Mouse (Mus musculus) lung, embryonic 14.5 days (tissue): ENCODE results near the gene Apba3. TPM values are rescaled to one million over a fixed set of nuclear protein-coding genes. Genes with fewer than 3 reads are reported as not detected.
A peak's percentile ranks its signal among the peaks of the same experiment; 100 is the strongest.

Source experiments
- ATAC-seq: fragments of 200-750 bp; cut with Nextera tagmentation; 2 replicates; pipeline ENCODE4 v1.8.0; 2017; ENCODE audit warnings: mild to moderate bottlenecking, moderate TSS enrichment, moderate library complexity; ENCODE audit not compliant: insufficient read depth
- DNase-seq: peaks from one replicate; pipeline ENCODE4 v3.0.0-alpha.2; 2015
- H3K27ac ChIP-seq: fragments of 300-500 bp; sonication (generic); 2 replicates; pipeline ENCODE4 v1.5.1; 2014; ENCODE audit warnings: low read depth, mild to moderate bottlenecking, moderate library complexity
- H3K27me3 ChIP-seq: fragments of 300-500 bp; sonication (generic); 2 replicates; pipeline ENCODE4 v1.6.1; 2014; ENCODE audit warnings: low read length, control low read depth; ENCODE audit not compliant: insufficient read depth
- H3K36me3 ChIP-seq: fragments of 300-500 bp; sonication (generic); 2 replicates; pipeline ENCODE4 v1.6.1; 2014; ENCODE audit warnings: control low read depth; ENCODE audit not compliant: insufficient read depth
- H3K4me1 ChIP-seq: fragments of 300-500 bp; sonication (generic); 2 replicates; pipeline ENCODE4 v1.6.1; 2014; ENCODE audit warnings: antibody characterized with exemption, control low read depth; ENCODE audit not compliant: insufficient read depth
- H3K4me2 ChIP-seq: fragments of 300-500 bp; sonication (generic); 2 replicates; pipeline ENCODE4 v1.6.1; 2014; ENCODE audit warnings: mild to moderate bottlenecking
- H3K4me3 ChIP-seq: fragments of 300-500 bp; sonication (generic); 2 replicates; pipeline ENCODE4 v1.5.1; 2014; ENCODE audit warnings: low read depth, low read length
- H3K9ac ChIP-seq: fragments of 300-500 bp; sonication (generic); 2 replicates; pipeline ENCODE4 v1.6.1; 2014
- H3K9me3 ChIP-seq: fragments of 300-500 bp; sonication (generic); 2 replicates; pipeline ENCODE4 v1.6.1; 2016; ENCODE audit warnings: low read depth, low read length, control low read depth
- CTCF ChIP-seq: IDR thresholded peaks from 2 replicates; pipeline ENCODE4 v1.5.1; 2016; ENCODE audit warnings: antibody characterized with exemption, low read depth
- WGBS: fragments of 180-500 bp; shearing (Covaris S2); extraction: QIAGEN DNeasy Blood & Tissue Kit; methylation state at CpG from one replicate; pipeline ENCODE4 v1.1.7; 2014; 5-methylcytosine and 5-hydroxymethylcytosine counted together
- polyA plus RNA-seq: library from polyadenylated mRNA; unstranded; fragments of >200 nt; fragmentation: Nextera tagmentation; extraction: Ambion mirVana; gene quantifications from 2 replicates; pipeline ENCODE4 v1.2.1, GENCODE M21; 2014

The Apba3 gene
- polyA plus RNA-seq, 1 experiment from 2014 or later, result 50.4 TPM

DNA sequence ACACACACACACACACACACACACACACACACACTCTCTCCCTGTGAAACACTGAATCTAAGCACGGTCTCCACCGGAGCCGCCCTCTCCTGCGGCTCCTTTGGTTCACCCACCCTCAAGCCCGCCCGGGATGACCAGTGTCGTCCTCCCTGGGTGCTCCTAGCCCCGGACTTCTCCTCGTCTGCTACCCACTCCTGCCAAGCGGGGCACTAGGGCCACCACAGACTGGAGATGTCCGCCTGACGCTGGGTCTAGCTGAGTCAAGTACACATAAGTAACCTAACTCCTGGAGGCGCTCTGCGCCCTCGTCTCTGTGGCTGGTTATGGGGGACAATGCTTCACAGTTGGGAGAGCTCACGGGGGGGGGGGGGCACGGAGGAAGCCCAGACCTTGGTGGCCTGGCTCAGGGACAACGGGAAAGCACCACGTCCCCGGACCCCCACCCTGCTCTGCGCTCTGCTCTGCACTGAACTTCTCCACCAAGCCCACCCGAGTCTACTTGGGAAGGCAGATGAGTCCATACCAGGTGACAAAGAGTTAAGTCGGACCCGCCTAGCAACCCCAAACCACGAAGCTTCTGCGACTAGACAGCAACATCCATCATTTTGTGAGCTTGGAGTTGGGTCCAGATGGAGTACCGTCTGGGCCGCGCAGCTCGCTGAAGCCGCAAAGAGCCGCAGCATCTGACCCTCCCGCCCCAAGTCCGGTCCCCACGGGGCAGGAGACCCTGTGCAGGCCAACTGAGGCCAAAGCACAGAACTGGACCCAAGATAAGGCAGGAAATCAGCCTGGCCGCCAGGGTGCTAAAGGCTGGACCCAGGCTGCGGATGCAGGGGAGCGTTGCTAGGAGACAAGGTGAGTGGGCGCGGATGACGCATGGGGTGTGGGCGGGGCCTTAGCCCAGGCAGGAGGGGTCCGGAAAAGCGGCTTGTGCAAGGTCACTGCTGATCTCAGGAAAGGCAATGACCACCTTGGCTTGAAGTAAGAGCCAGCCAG lies 14.0 kb upstream of the Apba3 start, which contains the start of gene Matk:
Gene Matk (plus strand): TSS at position 512 of the 996 bp plus-strand sequence.
- Histone ChIP-seq H3K9ac (peak within 1 kb of the TSS; percentile 6; the same call in 1 of the 2 replicates), H3K4me2 (peak within 1 kb of the TSS; percentile 15; the same call in 1 of the 2 replicates), H3K36me3 (no peaks in the 10 kb centered on the region), H3K4me1 (no peaks in the 10 kb centered on the region), H3K4me3 (no peak within 1 kb of the TSS), H3K27me3 (peaks cover 56% of the 10 kb centered on the region), H3K9me3 (no peaks in the 10 kb centered on the region), H3K27ac (no peak within 1 kb of the TSS)
- ATAC-seq, result no peak
- TF ChIP-seq CTCF, result peak; percentile 22; the same call in 1 of the 2 replicates
- DNase-seq, result peak; percentile 59
- 7% methylated on average over 44 of the region's 44 CpGs for WGBS

DNA sequence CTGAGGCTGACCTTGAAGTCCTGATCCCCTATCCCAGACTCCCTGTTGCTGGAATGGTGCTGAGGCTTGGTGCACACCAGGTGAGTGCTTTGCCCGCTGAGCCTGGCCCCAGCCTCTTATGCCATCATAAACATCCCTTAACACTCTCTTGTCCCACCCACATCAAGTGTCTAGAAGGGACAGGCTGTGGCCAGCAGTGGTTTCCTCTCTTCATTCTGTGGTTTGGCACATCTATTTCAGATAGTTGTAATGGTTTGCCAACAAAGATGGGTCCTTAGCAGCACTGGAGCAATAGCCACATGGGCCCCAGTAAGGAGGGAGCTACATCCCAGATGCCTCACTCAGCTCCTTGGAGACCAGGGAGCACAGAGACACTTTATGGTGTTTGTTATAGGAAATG lies 11.9 kb upstream of the Apba3 start:
- DNase-seq, result no peak
- Histone ChIP-seq H3K9me3 (no peaks in the 10 kb centered on the region), H3K4me2 (no peak overlapping the region), H3K36me3 (no peaks in the 10 kb centered on the region), H3K4me1 (peaks cover 3% of the 10 kb centered on the region; the same call in 1 of the 2 replicates), H3K27ac (no peak overlapping the region), H3K27me3 (peaks cover 78% of the 10 kb centered on the region), H3K4me3 (no peak overlapping the region), H3K9ac (no peak overlapping the region)
- ATAC-seq, result no peak
- WGBS, result 47% methylated on average over 1 of the region's 1 CpGs
- no peak for TF ChIP-seq CTCF

DNA sequence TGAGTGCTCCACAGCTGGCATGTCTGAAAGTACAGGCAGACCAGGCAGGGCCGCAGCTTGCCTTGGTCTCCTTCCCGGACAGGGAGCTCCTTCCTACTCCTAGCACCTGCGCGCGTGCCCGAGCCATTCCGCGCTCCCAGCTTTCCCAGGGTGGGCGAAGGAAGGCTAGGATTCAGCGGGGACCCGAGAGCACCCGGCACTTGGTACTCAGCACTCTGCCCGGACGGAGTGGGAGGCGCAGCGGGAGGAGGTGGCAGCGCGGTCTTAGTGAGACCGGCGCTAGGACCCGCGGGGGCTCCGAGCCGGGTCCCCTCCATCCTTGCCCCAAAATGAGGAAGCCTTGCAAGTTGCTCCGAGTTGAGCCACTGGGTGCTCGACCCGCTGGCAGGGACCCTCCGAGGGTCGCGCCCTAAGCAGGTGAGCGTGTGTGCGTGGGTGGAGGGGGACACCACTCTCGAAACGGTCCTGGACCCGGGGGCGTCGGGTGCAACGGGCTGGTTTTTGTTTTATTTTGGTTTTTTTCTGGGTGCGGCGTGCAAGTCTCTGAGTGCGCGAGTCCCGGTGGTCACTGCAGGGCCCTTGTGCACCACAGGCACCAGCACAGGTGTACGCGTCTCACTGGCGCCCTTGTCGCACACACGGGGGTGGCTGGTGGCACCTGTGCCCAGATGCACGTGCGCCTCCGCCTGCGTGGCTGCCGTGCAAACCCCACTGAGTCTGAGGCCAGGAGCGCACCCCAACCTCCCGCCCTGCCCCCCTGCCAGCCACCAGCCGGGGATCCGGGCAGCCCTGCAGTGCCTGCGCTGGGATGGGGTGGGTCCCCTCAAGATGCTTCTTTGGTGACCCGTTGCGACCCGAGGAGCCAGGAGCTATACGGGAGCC lies 9.4 kb upstream of the Apba3 start:
- TF ChIP-seq CTCF, result no peak
- ATAC-seq, result no peak
- Histone ChIP-seq H3K4me2 (peak overlapping the region; percentile 69), H3K36me3 (peaks cover 2% of the 10 kb centered on the region; the same call in 1 of the 2 replicates), H3K9me3 (no peaks in the 10 kb centered on the region), H3K9ac (peak overlapping the region; percentile 36), H3K27ac (no peak overlapping the region), H3K4me1 (peaks cover 3% of the 10 kb centered on the region; the same call in 1 of the 2 replicates), H3K4me3 (peak overlapping the region; percentile 38), H3K27me3 (peaks cover 69% of the 10 kb centered on the region)
- no peak for DNase-seq
- WGBS, result 3% methylated on average over 62 of the region's 62 CpGs

DNA sequence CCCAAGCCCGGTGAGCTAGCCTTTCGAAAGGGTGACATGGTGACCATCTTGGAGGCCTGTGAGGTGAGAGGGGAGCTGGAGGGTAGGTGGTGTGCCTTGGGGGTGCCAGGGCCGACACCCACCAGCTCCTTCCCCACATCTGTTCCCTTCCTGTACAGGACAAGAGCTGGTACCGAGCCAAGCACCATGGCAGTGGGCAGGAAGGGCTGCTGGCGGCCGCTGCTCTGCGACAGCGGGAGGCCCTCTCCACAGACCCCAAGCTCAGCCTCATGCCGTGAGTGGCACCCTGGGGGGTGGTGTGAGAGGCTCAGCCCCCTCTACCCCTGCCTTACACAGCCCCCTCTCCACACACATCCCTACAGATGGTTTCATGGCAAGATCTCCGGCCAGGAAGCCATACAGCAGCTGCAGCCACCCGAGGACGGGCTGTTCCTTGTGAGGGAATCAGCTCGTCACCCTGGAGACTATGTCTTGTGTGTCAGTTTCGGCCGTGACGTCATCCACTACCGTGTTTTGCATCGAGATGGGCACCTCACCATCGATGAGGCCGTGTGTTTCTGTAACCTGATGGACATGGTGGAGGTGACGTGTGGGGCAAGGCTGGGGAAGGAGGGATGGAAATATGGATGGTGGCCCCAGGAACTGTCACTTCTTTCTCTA lies 7.4 kb upstream of the Apba3 start:
- peaks cover 22% of the 10 kb centered on the region for H3K36me3 ChIP-seq
- no peak overlapping the region for H3K4me2 ChIP-seq
- peaks cover 51% of the 10 kb centered on the region for H3K27me3 ChIP-seq
- peaks cover 3% of the 10 kb centered on the region; the same call in 1 of the 2 replicates for H3K4me1 ChIP-seq
- no peak for TF ChIP-seq CTCF
- DNase-seq (peak; percentile 33), ATAC-seq (no peak)
- H3K9me3 ChIP-seq, result no peaks in the 10 kb centered on the region
- 30% methylated on average over 21 of the region's 21 CpGs for WGBS
- H3K9ac ChIP-seq, result peak overlapping the region; percentile 2; the same call in 1 of the 2 replicates
- H3K4me3 ChIP-seq, result no peak overlapping the region
- no peak overlapping the region for H3K27ac ChIP-seq

DNA sequence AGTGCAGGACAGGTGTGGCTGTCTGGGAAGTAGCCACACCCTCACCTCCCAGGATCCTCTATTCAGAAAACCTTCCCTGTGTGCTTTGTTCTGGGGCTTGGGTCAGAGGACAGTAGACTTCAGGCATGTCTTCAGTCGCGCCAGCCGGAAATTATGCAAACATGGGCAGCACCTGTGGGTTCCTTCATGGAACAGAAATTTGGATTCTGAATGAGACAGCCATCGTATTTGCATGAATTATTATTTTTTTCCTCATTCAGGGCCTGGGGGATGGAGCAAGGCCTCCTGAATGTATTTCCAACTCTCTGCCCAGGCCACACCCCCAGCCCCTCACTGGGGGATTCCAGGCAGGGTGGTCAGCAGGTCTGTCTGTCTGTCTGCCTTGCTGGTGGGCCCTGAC lies 5.7 kb upstream of the Apba3 start:
- no peak overlapping the region for H3K4me2 ChIP-seq
- H3K4me3 ChIP-seq, result no peak overlapping the region
- H3K27me3 ChIP-seq, result peaks cover 43% of the 10 kb centered on the region
- no peaks in the 10 kb centered on the region for H3K9me3 ChIP-seq
- DNase-seq (no peak), ATAC-seq (no peak)
- no peak for TF ChIP-seq CTCF
- H3K36me3 ChIP-seq, result peaks cover 34% of the 10 kb centered on the region
- H3K9ac ChIP-seq, result no peak overlapping the region
- peaks cover 11% of the 10 kb centered on the region for H3K4me1 ChIP-seq
- 83% methylated on average over 4 of the region's 4 CpGs for WGBS
- no peak overlapping the region for H3K27ac ChIP-seq

DNA sequence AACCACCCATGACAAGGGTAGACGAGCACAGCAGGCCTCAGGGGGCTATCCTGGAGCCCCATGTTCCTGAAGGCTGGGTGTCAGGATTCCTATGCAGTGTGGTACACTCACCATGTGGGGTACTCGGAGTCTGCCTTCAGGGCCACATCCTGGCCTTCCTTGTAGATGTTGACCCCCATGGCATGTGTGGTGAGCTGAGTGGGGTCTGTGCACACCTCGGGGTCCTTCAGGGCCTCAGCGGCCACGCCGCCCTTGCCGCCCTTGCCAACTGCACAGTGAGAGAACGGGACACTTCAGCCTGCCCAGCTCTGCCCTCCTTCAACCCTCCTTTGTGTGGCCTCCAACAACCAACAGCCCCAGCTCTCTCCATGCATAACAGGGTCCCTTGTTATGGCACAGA lies 1.2 kb upstream of the Apba3 start:
- 90% methylated on average over 8 of the region's 8 CpGs for WGBS
- Histone ChIP-seq H3K9me3 (no peaks in the 10 kb centered on the region), H3K27me3 (peaks cover under 1% of the 10 kb centered on the region; the same call in 1 of the 2 replicates), H3K27ac (no peak overlapping the region), H3K36me3 (peaks cover 36% of the 10 kb centered on the region), H3K4me3 (peak overlapping the region; percentile 64), H3K4me1 (peaks cover 15% of the 10 kb centered on the region), H3K9ac (peak overlapping the region; percentile 73), H3K4me2 (peak overlapping the region; percentile 88)
- no peak for DNase-seq
- no peak for ATAC-seq
- TF ChIP-seq CTCF, result no peak
